Mouse (Mus musculus): Measurements from ENCODE around the gene Tekt5.

DNA sequence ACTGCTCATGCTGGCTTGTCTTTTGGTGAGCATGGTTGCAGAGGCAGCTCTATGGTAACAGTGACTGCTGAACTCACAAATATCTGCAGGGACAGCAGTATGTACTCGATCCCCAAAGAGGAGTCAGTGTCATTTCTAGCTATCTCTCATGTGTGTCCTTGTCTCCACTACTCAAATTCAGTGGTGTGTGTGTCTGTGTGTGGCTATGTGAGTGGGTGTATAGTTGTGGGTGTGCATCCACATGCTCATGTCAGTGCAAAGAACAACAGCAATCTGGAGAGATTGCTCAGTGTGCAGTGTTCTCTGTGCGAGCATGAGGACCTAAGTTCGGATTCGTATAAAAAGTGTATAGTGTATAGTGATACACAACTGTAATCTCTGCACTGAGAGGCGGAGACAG is 56.7 kb downstream of the Tekt5 start:
- TF ChIP-seq CTCF (IDR thresholded peaks at IDR 0.05; ENCODE audit: borderline replicate concordance, extremely low read depth, insufficient read depth, insufficient read length) (no peak), POLR2A (IDR thresholded peaks at IDR 0.05; ENCODE audit: borderline replicate concordance, extremely low read depth, insufficient read depth, insufficient read length, poor library complexity, severe bottlenecking) (no peak)
